Mouse (Mus musculus): ENCODE results near the gene Col7a1. TPM values are rescaled to one million over a fixed set of nuclear protein-coding genes. Genes with fewer than 3 reads are reported as not detected.
A peak's percentile ranks its signal among the peaks of the same experiment; 100 is the strongest.

Col7a1 gene
- total RNA-seq (2021) = 10 to 100 TPM; 16.0 to 16.4 TPM
- long read RNA-seq, experiment 1, partial matches to known transcripts = 9 of 13 reads
- long read RNA-seq, experiment 1, other reads (novel, unspliced or antisense) = 4 of 13 reads
- long read RNA-seq, experiment 2, partial matches to known transcripts = 10 of 15 reads
- long read RNA-seq, experiment 2, other reads (novel, unspliced or antisense) = 5 of 15 reads

- DNase-seq (ENCODE audit: low spot score in 2 of 2) = no peak
These were observed at the start of gene Col7a1 for GRCm38 (mm10) chr9:108953081-108953636. Col7a1 (plus strand) TSS chr9:108953586.

GRCm38 (mm10) chr9:108912308-108912707 lies 41.1 kb upstream of the Col7a1 start:
- DNase-seq (ENCODE audit: low spot score in 2 of 2) = no peak

- no peak for DNase-seq (ENCODE audit: low spot score in 2 of 2)
These were observed 40.2 kb upstream of the Col7a1 start for GRCm38 (mm10) chr9:108913161-108913560.

- no peak for DNase-seq (ENCODE audit: low spot score in 2 of 2)
These were observed 39.8 kb upstream of the Col7a1 start for GRCm38 (mm10) chr9:108913621-108914020.

GRCm38 (mm10) chr9:108914491-108914890 lies 38.9 kb upstream of the Col7a1 start, which contains the start of gene Tmem89:
Tmem89 (plus strand) TSS chr9:108914619.
- no peak for DNase-seq (ENCODE audit: low spot score in 2 of 2)

GRCm38 (mm10) chr9:108925897-108926296 lies 27.5 kb upstream of the Col7a1 start:
- DNase-seq (ENCODE audit: low spot score in 2 of 2) = no peak

- DNase-seq (ENCODE audit: low spot score in 2 of 2) = no peak
These were observed 25.0 kb upstream of the Col7a1 start for GRCm38 (mm10) chr9:108928424-108928823.

- DNase-seq (ENCODE audit: low spot score in 2 of 2) = no peak
These were observed 17.4 kb upstream of the Col7a1 start for GRCm38 (mm10) chr9:108935991-108936390.

GRCm38 (mm10) chr9:108936418-108937364 lies 16.7 kb upstream of the Col7a1 start, which contains the start of gene Uqcrc1:
Uqcrc1 (plus strand) TSS chr9:108936633.
- peak; percentile 89 to 96 for DNase-seq (ENCODE audit: low spot score in 2 of 2)

GRCm38 (mm10) chr9:108945111-108945510 lies 8.3 kb upstream of the Col7a1 start:
- DNase-seq (ENCODE audit: low spot score in 2 of 2) = no peak

GRCm38 (mm10) chr9:108945608-108946007 lies 7.8 kb upstream of the Col7a1 start:
- DNase-seq (ENCODE audit: low spot score in 2 of 2) = no peak

- DNase-seq (ENCODE audit: low spot score in 2 of 2) = peak in 1 of 2 experiments; percentile 34
These were observed 4.0 kb upstream of the Col7a1 start for GRCm38 (mm10) chr9:108949231-108949966.

GRCm38 (mm10) chr9:108949967-108950728 lies 3.2 kb upstream of the Col7a1 start:
- no peak for DNase-seq (ENCODE audit: low spot score in 2 of 2)

- DNase-seq (ENCODE audit: low spot score in 2 of 2) = no peak
These were observed 1.9 kb downstream of the Col7a1 start for GRCm38 (mm10) chr9:108955241-108955640.

GRCm38 (mm10) chr9:108955846-108956245 lies 2.5 kb downstream of the Col7a1 start:
- no peak for DNase-seq (ENCODE audit: low spot score in 2 of 2)

GRCm38 (mm10) chr9:108963577-108963976 lies 10.2 kb downstream of the Col7a1 start:
- DNase-seq (ENCODE audit: low spot score in 2 of 2) = no peak

GRCm38 (mm10) chr9:108964338-108964737 lies 11.0 kb downstream of the Col7a1 start:
- no peak for DNase-seq (ENCODE audit: low spot score in 2 of 2)

- DNase-seq (ENCODE audit: low spot score in 2 of 2) = no peak
These were observed 17.2 kb downstream of the Col7a1 start for GRCm38 (mm10) chr9:108970623-108971022.

- no peak for DNase-seq (ENCODE audit: low spot score in 2 of 2)
These were observed 23.1 kb downstream of the Col7a1 start for GRCm38 (mm10) chr9:108976483-108976882.

- no peak for DNase-seq (ENCODE audit: low spot score in 2 of 2)
These were observed 24.6 kb downstream of the Col7a1 start for GRCm38 (mm10) chr9:108977966-108978365.
